Mouse (Mus musculus) kidney, postnatal 0 days (tissue): ENCODE results near the gene Thoc7. TPM values are rescaled to one million over a fixed set of nuclear protein-coding genes. Genes with fewer than 3 reads are reported as not detected.
A peak's percentile ranks its signal among the peaks of the same experiment; 100 is the strongest.
"Not testable (repeated sequence)": the region's sequence is repeated elsewhere in the genome, so short reads cannot be mapped to it uniquely, and the experiment has no call there.

ENCODE experiments used
- ATAC-seq: fragments of 200-750 bp; cut with Nextera tagmentation; replicated peaks from 2 replicates; pipeline ENCODE4 v1.8.0; 2017; ENCODE audit warnings: low read depth, moderate number of reproducible peaks, moderate TSS enrichment, moderate library complexity; ENCODE audit not compliant: low FRiP score
- DNase-seq: peaks from one replicate; pipeline ENCODE4 v3.0.0-alpha.2; 2016; ENCODE audit warnings: low spot score
- H3K27ac ChIP-seq: fragments of 300-500 bp; sonication (generic); 2 replicates; pipeline ENCODE4 v1.5.1; 2014; ENCODE audit warnings: mild to moderate bottlenecking
- H3K27me3 ChIP-seq: fragments of 300-500 bp; sonication (generic); 2 replicates; pipeline ENCODE4 v1.6.1; 2014; ENCODE audit warnings: low read length, mixed read lengths; ENCODE audit not compliant: insufficient read depth
- H3K36me3 ChIP-seq: fragments of 300-500 bp; sonication (generic); 2 replicates; pipeline ENCODE4 v1.6.1; 2014; ENCODE audit warnings: low read length, mixed read lengths; ENCODE audit not compliant: insufficient read depth
- H3K4me1 ChIP-seq: fragments of 300-500 bp; sonication (generic); replicated peaks from 2 replicates; pipeline ENCODE4 v1.6.1; 2014; ENCODE audit warnings: antibody characterized with exemption, low read length, mixed read lengths; ENCODE audit not compliant: insufficient read depth
- H3K4me2 ChIP-seq: fragments of 300-500 bp; sonication (generic); 2 replicates; pipeline ENCODE4 v1.6.1; 2014; ENCODE audit warnings: mild to moderate bottlenecking, low read length, moderate library complexity, mixed read lengths
- H3K4me3 ChIP-seq: fragments of 300-500 bp; sonication (generic); replicated peaks from 2 replicates; pipeline ENCODE4 v1.5.1; 2014; ENCODE audit warnings: low read depth, low read length
- H3K9ac ChIP-seq: fragments of 300-500 bp; sonication (generic); 2 replicates; pipeline ENCODE4 v1.6.1; 2014; ENCODE audit warnings: low read depth, low read length
- H3K9me3 ChIP-seq: fragments of 300-500 bp; sonication (generic); replicated peaks from 2 replicates; pipeline ENCODE4 v1.6.1; 2016; ENCODE audit warnings: low read length, inconsistent platforms, mixed read lengths
- CTCF ChIP-seq: IDR thresholded peaks from 2 replicates; pipeline ENCODE4 v1.5.1; 2016; ENCODE audit warnings: antibody characterized with exemption, low read depth, mild to moderate bottlenecking, moderate library complexity
- WGBS: fragments of 180-500 bp; shearing (Covaris S2); extraction: QIAGEN DNeasy Blood & Tissue Kit; methylation state at CpG from one replicate; pipeline ENCODE4 v1.1.7; 2014; 5-methylcytosine and 5-hydroxymethylcytosine counted together
- polyA plus RNA-seq: library from polyadenylated mRNA; unstranded; fragments of >200 nt; fragmentation: Nextera tagmentation; extraction: Ambion mirVana; gene quantifications from 2 replicates; pipeline ENCODE4 v1.2.1, GENCODE M21; 2015

Gene Thoc7
- polyA plus RNA-seq, 1 experiment from 2014 or later: 212 TPM

- WGBS: 66% methylated on average over 1 of the region's 1 CpGs
- ATAC-seq: no peak
- H3K27me3 ChIP-seq: no peaks in the 10 kb centered on the region
Observed at GRCm38 (mm10) chr14:13963527-13963926, 1.9 kb upstream of the Thoc7 start.

GRCm38 (mm10) chr14:13962476-13962875, 824 bp upstream of the Thoc7 start:
- TF ChIP-seq CTCF: no peak
- Histone ChIP-seq H3K27ac (no peak overlapping the region), H3K36me3 (no peaks in the 10 kb centered on the region), H3K4me2 (no peak overlapping the region; the same call in 1 of the 2 replicates), H3K4me3 (no peak overlapping the region), H3K9ac (no peak overlapping the region), H3K4me1 (no peaks in the 10 kb centered on the region; the same call in 1 of the 2 replicates), H3K27me3 (no peaks in the 10 kb centered on the region), H3K9me3 (no peaks in the 10 kb centered on the region)
- DNase-seq (no peak), ATAC-seq (no peak)
- 92% methylated on average over 6 of the region's 6 CpGs for WGBS

More at GRCm38 (mm10) chr14:13963527-13963926, 1.9 kb upstream of the Thoc7 start:
- Histone ChIP-seq H3K9ac (no peak overlapping the region), H3K9me3 (no peaks in the 10 kb centered on the region), H3K27ac (no peak overlapping the region), H3K4me2 (no peak overlapping the region), H3K4me1 (no peaks in the 10 kb centered on the region; the same call in 1 of the 2 replicates), H3K4me3 (no peak overlapping the region), H3K36me3 (no peaks in the 10 kb centered on the region)
- no peak for DNase-seq
- no peak for TF ChIP-seq CTCF

- Histone ChIP-seq H3K27ac (peak overlapping the region; percentile 89), H3K4me2 (peak overlapping the region; percentile 75), H3K9me3 (no peaks in the 10 kb centered on the region), H3K4me3 (peak overlapping the region; percentile 83), H3K27me3 (no peaks in the 10 kb centered on the region), H3K9ac (peak overlapping the region; percentile 97), H3K4me1 (no peaks in the 10 kb centered on the region; the same call in 1 of the 2 replicates), H3K36me3 (no peaks in the 10 kb centered on the region)
- WGBS: under 1% methylated on average over 57 of the region's 75 CpGs
- no peak for TF ChIP-seq CTCF
- peak; percentile 87 for ATAC-seq
- DNase-seq: peak; percentile 78
Observed at GRCm38 (mm10) chr14:13960482-13961325, 948 bp downstream of the Thoc7 start.

- TF ChIP-seq CTCF: no peak
- Histone ChIP-seq H3K4me2 (peak overlapping the region; percentile 75), H3K27ac (peak overlapping the region; percentile 89; the same call in 1 of the 2 replicates), H3K9ac (peak overlapping the region; percentile 97), H3K27me3 (no peaks in the 10 kb centered on the region), H3K9me3 (no peaks in the 10 kb centered on the region), H3K4me3 (peak overlapping the region; percentile 83), H3K36me3 (no peaks in the 10 kb centered on the region), H3K4me1 (no peaks in the 10 kb centered on the region; the same call in 1 of the 2 replicates)
- no peak; the same call in 1 of the 2 replicates for ATAC-seq
- WGBS: under 1% methylated on average over 9 of the region's 9 CpGs
- DNase-seq: peak; percentile 46
Observed at GRCm38 (mm10) chr14:13960079-13960478, 1.6 kb downstream of the Thoc7 start.

- not testable (repeated sequence) for H3K4me1 ChIP-seq, DNase-seq, H3K27me3 ChIP-seq, H3K4me2 ChIP-seq, H3K9me3 ChIP-seq, H3K9ac ChIP-seq, H3K4me3 ChIP-seq, H3K27ac ChIP-seq, ATAC-seq
- peaks cover 26% of the 10 kb centered on the region; the same call in 1 of the 2 replicates for H3K36me3 ChIP-seq
- 92% methylated on average over 3 of the region's 3 CpGs for WGBS
Observed at GRCm38 (mm10) chr14:13952151-13952550, 9.5 kb downstream of the Thoc7 start.

GRCm38 (mm10) chr14:13950401-13950800, 11.3 kb downstream of the Thoc7 start:
- H3K27ac ChIP-seq: no peak overlapping the region
- H3K36me3 ChIP-seq: peaks cover 26% of the 10 kb centered on the region; the same call in 1 of the 2 replicates
- no peaks in the 10 kb centered on the region for H3K9me3 ChIP-seq
- ATAC-seq (no peak), DNase-seq (peak; percentile 40)
- H3K27me3 ChIP-seq: no peaks in the 10 kb centered on the region
- no peak overlapping the region for H3K4me2 ChIP-seq
- no peak overlapping the region for H3K9ac ChIP-seq
- no peak overlapping the region for H3K4me3 ChIP-seq
- no peaks in the 10 kb centered on the region for H3K4me1 ChIP-seq
- peak; percentile 61 for TF ChIP-seq CTCF
